Mouse (Mus musculus): ENCODE data around the gene Spryd7. TPM values are rescaled to one million over a fixed set of nuclear protein-coding genes. Genes with fewer than 3 reads are reported as not detected.
"Not testable (repeated sequence)": the region's sequence is repeated elsewhere in the genome, so short reads cannot be mapped to it uniquely, and the experiment has no call there.

The Spryd7 gene
- 19.5 and 20.7 TPM in 2 replicates for total RNA-seq (2014; rRNA removed)
- 15.1 and 17.5 TPM in 2 replicates for polyA plus RNA-seq (2012; rRNA removed)

- no peaks in the 10 kb centered on the region; the same call in 1 of the 2 replicates for H3K79me2 ChIP-seq (ENCODE audit: control insufficient read depth, insufficient read depth, low read length)
- no peaks in the 10 kb centered on the region for H3K27me3 ChIP-seq (ENCODE audit: control insufficient read depth, insufficient read depth, low read length)
- TF ChIP-seq CTCF (IDR thresholded peaks at IDR 0.05; ENCODE audit: low read depth, low read length) (0 out of 2 replicates have a peak, but pooled peaks have one; percentile 18), POLR2A (IDR thresholded peaks at IDR 0.05; ENCODE audit: extremely low read depth, insufficient read depth, low read length) (peak; percentile 94)
- peak within 1 kb of the TSS; percentile 96 for H3K9ac ChIP-seq (ENCODE audit: low read depth, low read length)
- H3K27ac ChIP-seq (replicated peaks; ENCODE audit: insufficient read depth, low read depth, low read length), result peak within 1 kb of the TSS; percentile 69
- H3K4me1 ChIP-seq (ENCODE audit: control insufficient read depth, insufficient read depth, low read length), result peaks cover 3% of the 10 kb centered on the region
- under 1% methylated on average over 72 of the region's 72 CpGs for WGBS
- no peaks in the 10 kb centered on the region for H3K36me3 ChIP-seq (ENCODE audit: control insufficient read depth, insufficient read depth, low read length)
- DNase-seq (ENCODE audit: extremely low read depth, low read depth, low spot score), result peak; percentile 88
- peak within 1 kb of the TSS; percentile 91 for H3K4me3 ChIP-seq (ENCODE audit: insufficient read depth, low read depth, low read length)
Observed at GRCm38 (mm10) chr14:61556289-61557147, at the start of gene Spryd7. Gene Spryd7 (minus strand): TSS chr14:61556886.

- H3K79me2 ChIP-seq (ENCODE audit: control insufficient read depth, insufficient read depth, low read length); DNase-seq (ENCODE audit: extremely low read depth, low read depth, low spot score); H3K27ac ChIP-seq (replicated peaks; ENCODE audit: insufficient read depth, low read depth, low read length); H3K4me1 ChIP-seq (ENCODE audit: control insufficient read depth, insufficient read depth, low read length); H3K36me3 ChIP-seq (ENCODE audit: control insufficient read depth, insufficient read depth, low read length); H3K9ac ChIP-seq (ENCODE audit: low read depth, low read length); H3K27me3 ChIP-seq (ENCODE audit: control insufficient read depth, insufficient read depth, low read length); H3K4me3 ChIP-seq (ENCODE audit: insufficient read depth, low read depth, low read length): not testable (repeated sequence)
- 93% methylated on average over 2 of the region's 2 CpGs for WGBS
Observed at GRCm38 (mm10) chr14:61606088-61606487, 49.4 kb upstream of the Spryd7 start.

- no peaks in the 10 kb centered on the region for H3K27me3 ChIP-seq (ENCODE audit: control insufficient read depth, insufficient read depth, low read length)
- no peaks in the 10 kb centered on the region for H3K4me1 ChIP-seq (ENCODE audit: control insufficient read depth, insufficient read depth, low read length)
- no peak overlapping the region for H3K9ac ChIP-seq (ENCODE audit: low read depth, low read length)
- H3K79me2 ChIP-seq (ENCODE audit: control insufficient read depth, insufficient read depth, low read length), result no peaks in the 10 kb centered on the region; the same call in 1 of the 2 replicates
- TF ChIP-seq CTCF (IDR thresholded peaks at IDR 0.05; ENCODE audit: low read depth, low read length) (no peak), POLR2A (IDR thresholded peaks at IDR 0.05; ENCODE audit: extremely low read depth, insufficient read depth, low read length) (no peak)
- no peak overlapping the region for H3K4me3 ChIP-seq (ENCODE audit: insufficient read depth, low read depth, low read length)
- 95% methylated on average over 3 of the region's 3 CpGs for WGBS
- peaks cover 6% of the 10 kb centered on the region for H3K36me3 ChIP-seq (ENCODE audit: control insufficient read depth, insufficient read depth, low read length)
- H3K27ac ChIP-seq (replicated peaks; ENCODE audit: insufficient read depth, low read depth, low read length), result no peak overlapping the region
- no peak for DNase-seq (ENCODE audit: extremely low read depth, low read depth, low spot score)
Observed at GRCm38 (mm10) chr14:61604081-61604480, 47.4 kb upstream of the Spryd7 start.

GRCm38 (mm10) chr14:61603069-61603755 lies 46.5 kb upstream of the Spryd7 start:
- 93% methylated on average over 8 of the region's 8 CpGs for WGBS
- TF ChIP-seq CTCF (IDR thresholded peaks at IDR 0.05; ENCODE audit: low read depth, low read length) (no peak), POLR2A (IDR thresholded peaks at IDR 0.05; ENCODE audit: extremely low read depth, insufficient read depth, low read length) (no peak)
- no peaks in the 10 kb centered on the region for H3K27me3 ChIP-seq (ENCODE audit: control insufficient read depth, insufficient read depth, low read length)
- H3K27ac ChIP-seq (replicated peaks; ENCODE audit: insufficient read depth, low read depth, low read length), result no peak overlapping the region
- no peak for DNase-seq (ENCODE audit: extremely low read depth, low read depth, low spot score)
- H3K4me1 ChIP-seq (ENCODE audit: control insufficient read depth, insufficient read depth, low read length), result no peaks in the 10 kb centered on the region
- H3K36me3 ChIP-seq (ENCODE audit: control insufficient read depth, insufficient read depth, low read length), result peaks cover 6% of the 10 kb centered on the region
- H3K79me2 ChIP-seq (ENCODE audit: control insufficient read depth, insufficient read depth, low read length), result no peaks in the 10 kb centered on the region; the same call in 1 of the 2 replicates
- no peak overlapping the region for H3K9ac ChIP-seq (ENCODE audit: low read depth, low read length)
- H3K4me3 ChIP-seq (ENCODE audit: insufficient read depth, low read depth, low read length), result no peak overlapping the region

- Histone ChIP-seq H3K27ac (replicated peaks; ENCODE audit: insufficient read depth, low read depth, low read length) (no peak overlapping the region), H3K4me1 (ENCODE audit: control insufficient read depth, insufficient read depth, low read length) (no peaks in the 10 kb centered on the region), H3K36me3 (ENCODE audit: control insufficient read depth, insufficient read depth, low read length) (peaks cover 5% of the 10 kb centered on the region), H3K4me3 (ENCODE audit: insufficient read depth, low read depth, low read length) (no peak overlapping the region), H3K9ac (ENCODE audit: low read depth, low read length) (no peak overlapping the region), H3K79me2 (ENCODE audit: control insufficient read depth, insufficient read depth, low read length) (no peaks in the 10 kb centered on the region; the same call in 1 of the 2 replicates), H3K27me3 (ENCODE audit: control insufficient read depth, insufficient read depth, low read length) (no peaks in the 10 kb centered on the region)
- DNase-seq (ENCODE audit: extremely low read depth, low read depth, low spot score), result no peak
- 83% methylated on average over 9 of the region's 9 CpGs for WGBS
- TF ChIP-seq CTCF (IDR thresholded peaks at IDR 0.05; ENCODE audit: low read depth, low read length) (no peak), POLR2A (IDR thresholded peaks at IDR 0.05; ENCODE audit: extremely low read depth, insufficient read depth, low read length) (no peak)
Observed at GRCm38 (mm10) chr14:61601348-61601747, 44.7 kb upstream of the Spryd7 start.

Measured in liver, adult 2 months (tissue).